Mouse (Mus musculus) stomach, postnatal 0 days (tissue): Measurements from ENCODE around the gene Oas1a. TPM values are rescaled to one million over a fixed set of nuclear protein-coding genes. Genes with fewer than 3 reads are reported as not detected.
"Not testable (repeated sequence)": the region's sequence is repeated elsewhere in the genome, so short reads cannot be mapped to it uniquely, and the experiment has no call there.

Experiments
- ATAC-seq: fragments of 200-750 bp; cut with Nextera tagmentation; 2 replicates; pipeline ENCODE4 v1.8.0; 2017; ENCODE audit not compliant: low FRiP score, low TSS enrichment
- DNase-seq: peaks from one replicate; pipeline ENCODE4 v3.0.0-alpha.2; 2016; ENCODE audit warnings: low spot score
- H3K27ac ChIP-seq: fragments of 300-500 bp; sonication (generic); replicated peaks from 2 replicates; pipeline ENCODE4 v1.5.1; 2014; ENCODE audit warnings: mild to moderate bottlenecking, control low read depth
- H3K27me3 ChIP-seq: fragments of 300-500 bp; sonication (generic); 2 replicates; pipeline ENCODE4 v1.6.1; 2014; ENCODE audit warnings: low read length; ENCODE audit not compliant: control insufficient read depth, insufficient read depth
- H3K36me3 ChIP-seq: fragments of 300-500 bp; sonication (generic); 2 replicates; pipeline ENCODE4 v1.6.1; 2014; ENCODE audit warnings: low read length, mixed read lengths; ENCODE audit not compliant: control insufficient read depth, insufficient read depth
- H3K4me1 ChIP-seq: fragments of 300-500 bp; sonication (generic); replicated peaks from 2 replicates; pipeline ENCODE4 v1.6.1; 2014; ENCODE audit warnings: antibody characterized with exemption; ENCODE audit not compliant: control insufficient read depth, insufficient read depth
- H3K4me2 ChIP-seq: fragments of 300-500 bp; sonication (generic); replicated peaks from 2 replicates; pipeline ENCODE4 v1.6.1; 2014; ENCODE audit warnings: low read depth, mild to moderate bottlenecking, control low read depth, moderate library complexity
- H3K4me3 ChIP-seq: fragments of 300-500 bp; sonication (generic); 2 replicates; pipeline ENCODE4 v1.5.1; 2014; ENCODE audit warnings: low read depth, low read length, control low read depth
- H3K9ac ChIP-seq: fragments of 300-500 bp; sonication (generic); 2 replicates; pipeline ENCODE4 v1.6.1; 2014; ENCODE audit warnings: mild to moderate bottlenecking, low read length, control low read depth, mixed read lengths
- H3K9me3 ChIP-seq: fragments of 300-500 bp; sonication (generic); 2 replicates; pipeline ENCODE4 v1.6.1; 2016; ENCODE audit warnings: low read length; ENCODE audit not compliant: control insufficient read depth
- CTCF ChIP-seq: IDR thresholded peaks from 2 replicates; pipeline ENCODE4 v1.5.1; 2016; ENCODE audit warnings: antibody characterized with exemption, low read depth, mild to moderate bottlenecking, moderate library complexity
- EP300 ChIP-seq: optimal IDR thresholded peaks from 2 replicates; pipeline ENCODE3; 2016; ENCODE audit warnings: antibody characterized with exemption
- WGBS: fragments of 180-500 bp; shearing (Covaris S2); extraction: QIAGEN DNeasy Blood & Tissue Kit; methylation state at CpG from one replicate; pipeline ENCODE4 v1.1.7; 2014; 5-methylcytosine and 5-hydroxymethylcytosine counted together
- polyA plus RNA-seq: library from polyadenylated mRNA; unstranded; fragments of >200 nt; fragmentation: Nextera tagmentation; extraction: Ambion mirVana; gene quantifications from 2 replicates; pipeline ENCODE4 v1.2.1, GENCODE M21; 2015

Oas1a gene
- polyA plus RNA-seq = 15.5 and 16.1 TPM in 2 replicates

GRCm38 (mm10) chr5:120906791-120907733 lies at the start of gene Oas1a:
Oas1a (minus strand) TSS chr5:120907521.
- peak; percentile 56; the same call in 1 of the 2 replicates for ATAC-seq
- not testable (repeated sequence) for H3K4me1 ChIP-seq, H3K36me3 ChIP-seq, H3K9me3 ChIP-seq, H3K9ac ChIP-seq, H3K4me3 ChIP-seq, H3K27ac ChIP-seq, H3K27me3 ChIP-seq
- DNase-seq = peak; percentile 41
- 35% methylated on average over 8 of the region's 12 CpGs for WGBS
- 0 out of 2 replicates have a peak within 1 kb of the TSS, but pooled peaks have one; percentile 14 for H3K4me2 ChIP-seq

GRCm38 (mm10) chr5:120953974-120954373 lies 46.7 kb upstream of the Oas1a start:
- no peak overlapping the region for H3K9ac ChIP-seq
- no peaks in the 10 kb centered on the region for H3K36me3 ChIP-seq
- no peaks in the 10 kb centered on the region for H3K27me3 ChIP-seq
- no peak overlapping the region for H3K4me3 ChIP-seq
- no peaks in the 10 kb centered on the region for H3K4me1 ChIP-seq
- DNase-seq = peak; percentile 36
- no peak overlapping the region for H3K4me2 ChIP-seq
- H3K27ac ChIP-seq = no peak overlapping the region
- H3K9me3 ChIP-seq = no peaks in the 10 kb centered on the region
- no peak for ATAC-seq
- TF ChIP-seq EP300 (no peak), CTCF (peak; percentile 76)
- 19% methylated on average over 5 of the region's 5 CpGs for WGBS

GRCm38 (mm10) chr5:120952242-120952770 lies 45.0 kb upstream of the Oas1a start:
- DNase-seq = no peak
- Histone ChIP-seq H3K4me3 (no peak overlapping the region), H3K9me3 (no peaks in the 10 kb centered on the region), H3K9ac (no peak overlapping the region), H3K4me2 (no peak overlapping the region), H3K4me1 (no peaks in the 10 kb centered on the region), H3K27ac (no peak overlapping the region), H3K27me3 (no peaks in the 10 kb centered on the region), H3K36me3 (no peaks in the 10 kb centered on the region)
- TF ChIP-seq CTCF = no peak
- TF ChIP-seq EP300 = no peak
- whole genome bisulfite sequencing = 68% methylated on average over 10 of the region's 10 CpGs
- no peak for ATAC-seq

- H3K4me1 ChIP-seq = no peaks in the 10 kb centered on the region
- TF ChIP-seq CTCF = no peak
- no peak for TF ChIP-seq EP300
- H3K9me3 ChIP-seq = no peaks in the 10 kb centered on the region
- H3K4me2 ChIP-seq = no peak overlapping the region
- DNase-seq (no peak), ATAC-seq (no peak)
- no peak overlapping the region for H3K27ac ChIP-seq
- no peaks in the 10 kb centered on the region for H3K27me3 ChIP-seq
- 70% methylated on average over 10 of the region's 10 CpGs for WGBS
- H3K36me3 ChIP-seq = no peaks in the 10 kb centered on the region
- H3K4me3 ChIP-seq = no peak overlapping the region
- H3K9ac ChIP-seq = no peak overlapping the region
Observed at GRCm38 (mm10) chr5:120942076-120942475, 34.8 kb upstream of the Oas1a start.

- DNase-seq = no peak
Observed at GRCm38 (mm10) chr5:120938586-120938985, 31.3 kb upstream of the Oas1a start.

GRCm38 (mm10) chr5:120937841-120938240 lies 30.5 kb upstream of the Oas1a start:
- Histone ChIP-seq H3K9ac (no peak overlapping the region), H3K27me3 (no peaks in the 10 kb centered on the region), H3K27ac (no peak overlapping the region), H3K4me1 (no peaks in the 10 kb centered on the region), H3K4me2 (no peak overlapping the region), H3K9me3 (no peaks in the 10 kb centered on the region), H3K4me3 (no peak overlapping the region), H3K36me3 (no peaks in the 10 kb centered on the region)
- no peak for TF ChIP-seq CTCF
- TF ChIP-seq EP300 = no peak
- DNase-seq (peak; percentile 19), ATAC-seq (peak; percentile 83)
- 71% methylated on average over 4 of the region's 4 CpGs for WGBS

More at GRCm38 (mm10) chr5:120938586-120938985, 31.3 kb upstream of the Oas1a start:
- Histone ChIP-seq H3K4me2 (no peak overlapping the region), H3K9ac (no peak overlapping the region), H3K27ac (no peak overlapping the region), H3K27me3 (no peaks in the 10 kb centered on the region), H3K9me3 (no peaks in the 10 kb centered on the region), H3K36me3 (no peaks in the 10 kb centered on the region), H3K4me3 (no peak overlapping the region), H3K4me1 (no peaks in the 10 kb centered on the region)
- TF ChIP-seq CTCF (peak; percentile 16; the same call in 1 of the 2 replicates), EP300 (no peak)
- peak; percentile 51 for ATAC-seq
- 40% methylated on average over 8 of the region's 8 CpGs for WGBS
